In the genomic region with DNA sequence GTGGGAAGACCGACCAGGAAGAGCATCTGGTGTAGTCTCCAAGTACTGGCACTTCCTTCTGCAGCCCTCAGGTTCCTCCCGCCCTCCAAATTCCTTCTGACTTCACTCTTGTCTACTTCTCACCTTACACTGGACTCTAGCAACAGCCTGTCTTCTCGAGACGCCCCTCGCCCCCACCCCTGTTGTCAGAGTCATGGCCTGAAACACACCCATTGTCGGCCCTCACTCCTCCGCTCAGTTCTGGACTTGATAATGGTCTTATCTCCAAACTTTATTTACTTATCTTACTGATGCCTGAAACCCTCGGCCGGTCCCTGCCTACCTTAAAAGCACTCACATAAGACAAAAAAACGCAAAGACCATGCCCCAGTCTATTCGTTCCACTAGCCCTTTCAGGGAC, we compare ENCODE assay signal across 8 mouse cellular contexts. TPM values are rescaled to one million over a fixed set of nuclear protein-coding genes. Genes with fewer than 3 reads are reported as not detected.
DNase-seq lines count a peak whose midpoint lies in the region; ATAC-seq and TF ChIP-seq lines count a peak whose summit lies in the region.

No protein-coding gene starts in this region.

- no peaks in the 10 kb centered on the region for H3K36me3 ChIP-seq in kidney, embryonic 15.5 days
- H3K36me3 ChIP-seq in intestine, postnatal 0 days (ENCODE audit: control insufficient read depth, insufficient read depth): no peaks in the 10 kb centered on the region
- no peaks in the 10 kb centered on the region for H3K36me3 ChIP-seq in neural tube, embryonic 12.5 days

- H3K4me3 ChIP-seq in kidney, embryonic 15.5 days (replicated peaks): peak overlapping the region; percentile 89
- H3K4me3 ChIP-seq in intestine, postnatal 0 days (ENCODE audit: low read depth, low read length): peak overlapping the region; percentile 57; the same call in 1 of the 2 replicates
- peak overlapping the region; percentile 80; the same call in 1 of the 2 replicates for H3K4me3 ChIP-seq in neural tube, embryonic 12.5 days

- peak overlapping the region; percentile 86 for H3K4me2 ChIP-seq in kidney, embryonic 15.5 days
- peak overlapping the region; percentile 94 for H3K4me2 ChIP-seq in intestine, postnatal 0 days (replicated peaks; ENCODE audit: low read depth)
- peak overlapping the region; percentile 84 for H3K4me2 ChIP-seq in neural tube, embryonic 12.5 days (replicated peaks)

- DNase-seq in kidney, adult 9 months: no peak
- DNase-seq in embryo, embryonic 11 days: peak; percentile 59
- no peak for DNase-seq in thymus, postnatal 36 days
- DNase-seq in adrenal gland, postnatal 36 days: no peak
- no peak for DNase-seq in thymus, postnatal 0 days (ENCODE audit: low spot score)

- no peak for TF ChIP-seq CTCF in intestine, postnatal 0 days (IDR thresholded peaks at IDR 0.05; ENCODE audit: low read depth)

- H3K9me3 ChIP-seq in kidney, embryonic 15.5 days (replicated peaks): no peaks in the 10 kb centered on the region
- no peaks in the 10 kb centered on the region for H3K9me3 ChIP-seq in intestine, postnatal 0 days (ENCODE audit: control insufficient read depth)
- no peaks in the 10 kb centered on the region for H3K9me3 ChIP-seq in neural tube, embryonic 12.5 days

- H3K9ac ChIP-seq in kidney, embryonic 15.5 days: peak overlapping the region; percentile 98
- peak overlapping the region; percentile 80; the same call in 1 of the 2 replicates for H3K9ac ChIP-seq in intestine, postnatal 0 days (ENCODE audit: low read depth, low read length)
- peak overlapping the region; percentile 100 for H3K9ac ChIP-seq in neural tube, embryonic 12.5 days

- 12% methylated on average over 11 of the region's 11 CpGs for WGBS in kidney, embryonic 15.5 days
- WGBS in intestine, postnatal 0 days: 22% methylated on average over 11 of the region's 11 CpGs
- WGBS in neural tube, embryonic 12.5 days: 15% methylated on average over 11 of the region's 11 CpGs

- ATAC-seq in kidney, embryonic 15.5 days (replicated peaks; ENCODE audit: low FRiP score): no peak
- ATAC-seq in intestine, postnatal 0 days: no peak
- ATAC-seq in neural tube, embryonic 12.5 days (ENCODE audit: low FRiP score, low read depth): no peak

- no peaks in the 10 kb centered on the region for H3K27me3 ChIP-seq in kidney, embryonic 15.5 days
- H3K27me3 ChIP-seq in intestine, postnatal 0 days (replicated peaks; ENCODE audit: control insufficient read depth, insufficient read depth, low read length): peaks cover 23% of the 10 kb centered on the region
- no peaks in the 10 kb centered on the region for H3K27me3 ChIP-seq in neural tube, embryonic 12.5 days (replicated peaks)

- H3K4me1 ChIP-seq in kidney, embryonic 15.5 days: peaks cover 58% of the 10 kb centered on the region
- no peaks in the 10 kb centered on the region for H3K4me1 ChIP-seq in intestine, postnatal 0 days (replicated peaks; ENCODE audit: control insufficient read depth, insufficient read depth, low read length)
- H3K4me1 ChIP-seq in neural tube, embryonic 12.5 days: peaks cover 40% of the 10 kb centered on the region

- H3K27ac ChIP-seq in kidney, embryonic 15.5 days: peak overlapping the region; percentile 98
- no peak overlapping the region for H3K27ac ChIP-seq in intestine, postnatal 0 days (ENCODE audit: low read depth, low read length)
- H3K27ac ChIP-seq in neural tube, embryonic 12.5 days: peak overlapping the region; percentile 32; the same call in 1 of the 2 replicates

RNA-seq across cellular contexts. Expression of gene Nuak1, which starts 1.4 kb away (rescaled TPM):
- 3.0 and 3.2 TPM in 2 replicates for polyA plus RNA-seq in kidney, embryonic 15.5 days (2015; fragmentation: Nextera tagmentation; extraction: Ambion mirVana)
- polyA plus RNA-seq in intestine, postnatal 0 days (2015; fragmentation: Nextera tagmentation; extraction: Ambion mirVana): 0.37 and 0.55 TPM in 2 replicates
- polyA plus RNA-seq in neural tube, embryonic 12.5 days (2016; fragmentation: Nextera tagmentation; extraction: Ambion mirVana): 4.6 and 4.8 TPM in 2 replicates
- 1 to 10 TPM; 5.6 to 7.7 TPM for total RNA-seq in adrenal gland, postnatal 36 days (2021)
- 0.50 and 0.73 TPM in 2 replicates for polyA plus RNA-seq in thymus, postnatal 0 days (2015; fragmentation: Nextera tagmentation; extraction: Ambion mirVana)
